Mouse (Mus musculus) CD4-positive, CD25-positive, alpha-beta regulatory T cell, adult 4 months (primary cell): ENCODE results near the gene Col19a1. TPM values are rescaled to one million over a fixed set of nuclear protein-coding genes. Genes with fewer than 3 reads are reported as not detected.

ENCODE experiments used
- ATAC-seq: one replicate; pipeline ENCODE4 v1.8.0; 2017
- polyA plus RNA-seq, 2 experiments: library from polyadenylated mRNA; unstranded; fragments of 100-300 nt; shearing (Covaris generic); gene quantifications; one replicate each; pipeline ENCODE4 v1.2.1; 2017

Col19a1 gene
- polyA plus RNA-seq, 2 experiments from 2014 or later: not detected

DNA sequence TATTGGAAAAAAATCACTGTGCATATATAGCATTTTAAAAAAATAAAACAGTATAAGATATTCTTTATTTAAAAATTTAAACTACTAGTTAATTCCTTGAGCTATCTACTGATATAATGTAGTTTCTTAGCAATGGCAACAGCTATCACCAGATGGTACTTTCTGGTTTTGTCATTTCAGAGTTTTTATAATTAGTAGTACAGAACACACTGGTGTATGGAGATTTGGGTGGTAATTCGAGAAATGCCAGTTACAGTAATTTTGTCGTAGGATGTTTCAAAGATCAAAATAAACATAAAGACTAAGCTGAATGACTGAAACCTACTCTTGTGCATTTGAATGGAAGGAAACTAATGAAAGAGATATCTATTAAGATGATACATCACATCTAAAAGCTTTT is 129.3 kb downstream of the Col19a1 start:
- no peak for ATAC-seq

DNA sequence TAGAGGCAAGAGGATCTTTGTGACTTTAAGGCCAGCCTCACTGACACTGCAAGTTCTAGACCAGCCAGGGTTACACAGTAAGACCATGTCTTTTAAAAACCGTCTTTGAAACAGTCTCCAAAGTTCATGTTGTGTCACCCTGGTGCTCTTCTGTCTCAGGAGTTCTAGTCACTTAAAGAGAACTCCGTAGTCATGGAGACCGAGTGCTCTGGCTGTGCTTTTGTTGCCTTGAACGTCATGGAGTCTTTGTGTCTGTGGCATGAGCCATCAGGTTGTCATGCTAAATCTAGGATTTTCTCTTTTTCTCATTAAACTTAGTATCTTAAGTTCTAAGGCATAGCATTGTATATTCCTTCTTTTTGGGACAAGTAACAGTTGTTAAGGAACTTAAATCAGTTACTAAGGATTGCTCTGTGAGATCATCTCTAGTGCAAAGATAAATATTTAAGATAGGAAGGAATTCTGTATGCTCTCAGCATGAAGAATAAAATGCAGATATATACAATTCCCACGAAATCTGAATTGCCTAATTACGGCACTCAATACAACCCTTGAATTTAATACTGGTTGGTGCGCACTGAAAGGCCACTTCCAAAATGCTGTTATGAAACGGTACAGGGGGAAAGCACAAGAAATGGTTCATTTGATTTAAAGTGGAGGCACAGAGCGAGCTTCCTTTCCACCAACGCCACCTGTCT is 134.6 kb downstream of the Col19a1 start:
- ATAC-seq: no peak

DNA sequence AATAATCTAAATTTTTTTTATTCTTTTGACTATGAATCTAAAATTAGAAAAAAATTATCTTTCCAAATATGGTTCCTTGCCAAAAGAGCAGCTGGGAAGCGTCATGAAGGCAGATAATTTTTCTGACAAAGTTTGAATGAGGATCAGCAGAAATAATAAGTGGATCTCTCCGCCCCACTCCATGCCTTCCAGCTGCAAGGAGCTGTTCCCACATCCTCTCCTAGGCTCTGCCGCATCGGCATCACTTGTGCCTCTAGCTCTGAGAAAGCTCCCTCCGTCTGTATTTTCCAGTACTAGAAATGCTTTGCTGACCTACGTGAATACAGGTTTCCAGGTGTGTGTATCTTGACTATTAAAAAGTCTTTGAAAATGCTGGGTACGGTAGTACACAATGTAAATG is 135.1 kb downstream of the Col19a1 start:
- ATAC-seq: no peak

DNA sequence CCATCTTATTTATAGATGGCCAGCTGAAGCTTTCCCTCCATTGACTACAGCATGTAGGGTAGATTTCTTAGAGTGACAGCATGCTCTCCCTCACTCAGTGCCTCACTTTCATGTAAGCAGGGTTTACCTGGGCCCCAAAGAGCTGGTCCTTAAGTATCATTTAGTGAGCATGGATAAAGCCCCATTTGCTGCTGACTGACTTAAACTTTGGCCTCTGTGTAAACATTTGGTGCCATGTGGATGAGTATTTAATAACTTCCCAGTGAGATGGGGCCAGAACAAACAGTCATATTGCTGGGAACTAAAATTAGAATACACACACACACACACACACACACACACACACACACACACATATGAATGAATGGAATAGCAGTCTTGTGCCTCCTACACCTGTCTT is 149.8 kb downstream of the Col19a1 start:
- ATAC-seq: no peak

DNA sequence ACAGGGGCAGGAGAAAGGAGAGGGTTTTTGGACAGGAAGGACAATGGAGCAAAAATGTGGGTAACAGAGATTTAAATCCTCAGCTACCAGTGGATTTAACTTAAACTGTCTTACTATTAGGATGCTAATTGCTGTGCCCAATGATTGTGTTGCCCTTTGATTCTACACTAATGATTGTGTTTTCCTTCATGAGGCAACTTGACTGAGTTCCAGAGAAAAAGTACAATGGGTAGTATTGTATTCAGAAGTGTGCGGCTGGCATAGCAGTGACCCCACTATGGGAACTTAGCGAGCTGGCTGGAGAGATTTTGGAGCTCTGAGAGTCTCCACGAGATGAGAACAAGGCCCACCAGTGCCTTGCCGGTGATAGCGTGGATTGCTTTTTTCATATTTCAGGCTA is 159.0 kb downstream of the Col19a1 start:
- no peak for ATAC-seq

DNA sequence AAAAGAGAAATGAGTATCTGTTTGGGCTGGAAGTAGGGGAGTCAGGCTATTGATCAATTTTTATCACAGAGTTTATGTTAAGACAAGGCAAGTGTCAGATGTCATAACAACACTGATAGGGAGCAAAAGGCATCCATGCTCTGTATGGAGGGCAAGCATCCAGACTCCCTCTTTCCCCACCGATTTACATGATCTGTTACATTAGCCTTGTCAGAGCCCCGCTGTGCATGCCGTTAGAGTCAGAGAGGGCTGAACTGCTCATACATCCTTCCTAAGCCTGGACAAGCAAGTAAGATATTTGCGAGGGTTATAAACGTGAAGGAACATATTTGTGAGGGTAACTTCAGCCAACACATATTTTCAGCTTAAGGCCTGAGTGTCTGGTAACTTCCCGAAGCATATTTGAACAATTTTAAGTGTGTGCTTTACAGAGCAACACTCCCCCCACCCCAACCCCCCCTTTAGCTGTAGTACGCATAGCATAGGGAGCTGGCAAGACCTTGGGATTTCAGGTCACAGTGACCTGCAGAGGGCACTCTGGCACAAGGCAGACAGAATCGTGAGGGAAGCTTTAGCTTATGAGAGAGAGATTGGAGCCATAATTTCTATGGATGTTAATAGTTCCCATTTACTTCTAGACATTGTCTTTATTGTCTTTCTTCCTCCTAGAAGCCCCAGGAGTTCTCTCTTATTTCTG is 209.0 kb downstream of the Col19a1 start:
- no peak for ATAC-seq

DNA sequence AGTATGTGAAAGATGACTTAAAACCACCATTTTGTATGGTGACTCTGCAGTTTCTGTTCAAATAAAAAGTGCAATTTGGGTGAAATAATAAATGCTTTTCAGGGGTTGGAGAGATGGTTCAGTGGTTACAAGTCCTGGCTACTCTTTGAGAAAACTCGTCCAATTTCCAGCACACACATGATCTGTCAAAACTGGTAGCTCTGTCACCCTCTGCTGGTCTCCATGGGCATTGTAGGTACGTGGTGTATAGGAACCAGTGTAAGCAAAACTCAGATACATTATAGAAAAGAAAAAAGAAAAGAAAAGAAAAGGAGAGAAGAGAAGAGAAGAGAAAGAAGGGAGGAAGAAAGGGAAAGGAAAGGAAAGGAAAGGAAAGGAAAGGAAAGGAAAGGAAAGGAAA is 212.4 kb downstream of the Col19a1 start:
- no peak for ATAC-seq

DNA sequence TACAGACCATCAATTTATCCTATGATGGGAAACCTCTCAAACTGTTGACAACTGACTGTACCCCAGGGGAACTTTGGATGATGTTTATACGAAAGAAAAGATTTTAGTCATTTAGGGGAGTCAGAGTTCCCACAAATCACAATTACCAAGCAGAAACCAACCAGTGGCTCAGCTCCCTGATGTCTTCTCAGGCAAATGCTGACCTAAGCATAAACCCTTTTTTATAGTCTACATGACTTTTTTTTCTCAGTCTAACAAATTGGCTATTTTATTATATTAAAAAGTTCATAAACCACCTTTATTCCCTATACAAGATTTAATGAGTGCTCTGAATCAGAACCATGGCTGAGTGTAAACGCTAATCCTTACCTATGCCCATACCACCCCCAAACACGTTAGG is 213.6 kb downstream of the Col19a1 start:
- ATAC-seq: no peak

DNA sequence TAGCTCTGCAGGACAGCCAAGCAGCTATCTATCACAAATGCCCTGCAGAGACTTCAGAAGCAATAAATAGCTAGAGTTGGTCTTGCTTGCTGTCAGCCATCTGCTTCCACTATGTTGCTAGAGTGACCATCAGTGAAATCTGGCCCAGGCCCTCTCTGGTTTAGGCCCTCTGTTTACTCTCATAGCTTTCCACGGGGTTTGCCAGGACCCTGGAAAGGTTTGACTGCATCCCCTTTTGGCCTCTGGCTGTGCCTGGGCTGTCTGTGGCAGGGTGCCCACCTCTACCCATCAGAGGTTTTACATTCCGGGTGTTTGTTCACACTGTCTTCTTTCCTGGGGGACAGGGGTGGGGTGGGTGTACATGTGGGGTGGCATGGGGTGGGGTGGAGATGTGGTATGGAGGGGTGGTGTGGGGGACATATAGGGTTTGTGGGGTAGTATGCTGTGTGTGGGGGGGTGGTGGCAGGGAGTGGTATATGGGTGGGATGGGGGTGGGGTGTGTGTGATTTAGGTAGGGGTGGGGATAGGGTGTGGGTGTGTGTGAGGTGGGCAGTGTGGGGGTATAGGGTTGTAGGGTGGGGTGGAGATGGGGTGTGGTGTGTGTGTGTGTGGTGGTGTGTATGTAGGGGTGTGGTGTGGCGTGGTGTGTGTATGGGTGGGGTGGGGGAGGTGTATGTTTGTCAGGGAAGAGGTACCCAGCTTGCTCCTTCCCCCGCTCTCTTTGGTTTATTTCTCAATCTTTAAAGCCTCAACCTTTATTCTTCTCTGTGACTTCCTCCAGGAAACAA is 214.6 kb downstream of the Col19a1 start:
- no peak for ATAC-seq

DNA sequence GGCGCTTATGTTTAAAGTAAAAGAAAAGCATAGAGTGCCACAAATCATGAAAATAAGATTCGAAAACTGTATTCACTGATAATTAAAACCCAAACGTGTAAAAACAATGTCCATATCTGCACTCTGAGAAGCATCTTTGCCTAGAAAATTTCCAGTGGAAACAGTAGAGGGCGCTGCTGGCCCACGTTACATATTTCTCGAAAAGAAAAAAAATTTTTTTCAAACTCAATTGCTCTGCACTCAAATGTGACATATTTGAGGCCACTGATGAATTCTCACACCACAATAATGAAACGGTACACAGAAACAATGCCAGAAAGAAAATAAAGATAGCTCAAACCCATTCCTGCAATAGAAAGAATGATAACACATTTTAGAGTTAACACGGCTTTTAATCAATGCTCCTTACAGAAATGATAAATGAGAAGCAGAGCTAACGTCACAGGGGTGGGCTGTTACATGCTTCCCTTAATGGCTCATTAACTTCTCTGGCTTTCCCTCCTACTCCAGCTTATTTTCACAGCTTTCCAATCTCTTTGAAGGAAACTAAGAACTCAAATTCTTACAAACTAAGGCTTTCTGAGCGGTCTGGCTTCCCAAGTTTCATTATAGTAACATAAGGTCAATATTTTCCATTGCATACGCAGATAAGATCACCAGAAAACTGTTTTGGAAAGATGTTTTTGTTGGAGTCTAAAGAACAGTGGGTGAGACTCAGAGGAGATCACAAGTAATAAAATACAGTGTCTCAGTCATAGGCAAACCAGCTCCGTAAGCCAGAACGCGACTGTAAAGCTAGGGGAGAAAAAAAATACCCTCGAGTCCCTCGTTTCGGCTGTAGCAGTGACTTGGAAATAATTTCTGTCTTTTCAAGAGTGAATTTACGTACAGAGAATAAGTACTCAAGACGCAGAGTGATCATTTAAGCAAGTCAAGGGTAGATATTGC is 219.4 kb downstream of the Col19a1 start:
- ATAC-seq: no peak

DNA sequence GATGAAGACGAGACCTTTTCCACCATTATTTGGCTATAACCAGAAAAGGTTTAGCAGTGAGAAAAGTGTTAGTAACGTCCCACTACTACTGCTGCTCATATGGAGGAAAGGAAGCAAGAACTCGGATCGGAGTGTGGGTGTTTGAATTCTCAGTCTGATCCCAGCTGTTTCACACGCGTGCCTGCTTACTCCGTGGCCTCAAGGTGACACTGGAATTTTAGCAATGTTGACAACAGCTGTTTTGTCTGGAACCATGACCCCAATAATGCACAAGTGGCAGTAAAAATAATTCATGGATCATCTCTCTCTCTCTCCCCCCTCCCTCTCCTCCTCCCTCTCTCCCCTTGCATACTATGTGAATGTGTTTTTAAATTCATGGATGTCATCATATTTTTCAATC is 222.5 kb downstream of the Col19a1 start:
- no peak for ATAC-seq

DNA sequence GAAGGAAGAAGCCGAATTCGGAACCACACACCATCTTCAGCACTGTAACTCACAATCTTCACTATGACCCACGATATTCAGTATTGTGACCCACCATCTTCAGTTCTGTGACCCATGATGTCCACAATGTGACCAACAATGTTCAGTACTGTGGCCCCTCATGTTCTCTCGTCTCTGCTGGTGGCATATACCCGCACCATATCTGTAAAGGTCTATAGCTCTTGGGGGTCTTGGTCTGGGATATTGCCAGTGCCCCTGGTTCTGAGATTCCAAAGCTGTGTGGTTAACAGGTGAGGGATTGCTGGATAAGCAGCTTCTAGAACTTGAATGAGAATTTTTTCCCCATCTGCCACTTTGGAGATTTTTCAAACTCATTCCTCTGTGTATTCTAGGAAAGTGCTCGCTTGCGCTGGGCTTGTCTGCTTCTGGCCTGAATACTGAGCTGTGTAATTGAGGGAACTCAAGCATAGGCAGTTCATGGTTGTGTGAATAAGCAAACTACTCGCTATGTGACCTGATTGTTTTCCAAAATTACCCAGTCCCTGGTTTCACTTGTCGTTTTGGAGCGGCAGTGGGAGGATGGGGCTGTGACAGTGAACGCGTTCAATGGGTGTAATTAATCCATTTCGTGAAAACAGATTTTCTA is 225.2 kb downstream of the Col19a1 start:
- ATAC-seq: no peak

DNA sequence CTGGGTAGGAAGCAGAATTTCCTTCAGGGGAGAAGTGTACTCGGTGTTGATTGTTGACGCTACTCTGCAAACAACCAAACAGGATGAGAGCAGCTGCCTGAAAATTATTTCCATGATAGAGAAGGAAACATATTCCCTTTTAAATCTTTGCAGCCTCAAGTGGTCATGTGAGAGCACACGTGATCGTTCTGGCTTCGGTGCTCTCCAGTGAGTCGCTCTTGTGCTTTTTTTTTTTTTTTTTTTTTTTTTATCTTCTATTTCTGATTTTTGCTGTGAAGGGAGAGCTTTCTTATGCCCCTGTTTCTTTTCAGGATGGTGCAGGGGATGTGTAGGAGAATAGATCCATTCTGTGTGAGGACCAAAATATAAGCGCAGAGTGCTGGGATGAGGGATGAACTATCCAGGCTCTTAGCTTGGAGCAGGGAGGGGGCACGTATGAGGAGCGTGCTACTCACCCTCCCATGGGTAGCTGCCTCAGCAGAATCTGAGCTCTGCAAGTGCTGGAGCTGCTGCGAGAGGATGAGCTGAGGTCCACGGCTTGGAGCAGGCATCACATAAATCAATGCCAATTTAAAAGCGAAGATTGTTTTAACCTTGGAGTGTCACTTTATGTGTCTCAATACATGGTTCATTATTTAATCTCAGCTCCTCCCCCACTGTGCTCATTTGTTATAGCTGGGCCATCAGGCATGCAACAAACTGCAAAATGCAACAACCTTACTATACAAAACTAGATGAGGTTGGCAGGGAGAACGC is 237.6 kb downstream of the Col19a1 start:
- ATAC-seq: no peak

DNA sequence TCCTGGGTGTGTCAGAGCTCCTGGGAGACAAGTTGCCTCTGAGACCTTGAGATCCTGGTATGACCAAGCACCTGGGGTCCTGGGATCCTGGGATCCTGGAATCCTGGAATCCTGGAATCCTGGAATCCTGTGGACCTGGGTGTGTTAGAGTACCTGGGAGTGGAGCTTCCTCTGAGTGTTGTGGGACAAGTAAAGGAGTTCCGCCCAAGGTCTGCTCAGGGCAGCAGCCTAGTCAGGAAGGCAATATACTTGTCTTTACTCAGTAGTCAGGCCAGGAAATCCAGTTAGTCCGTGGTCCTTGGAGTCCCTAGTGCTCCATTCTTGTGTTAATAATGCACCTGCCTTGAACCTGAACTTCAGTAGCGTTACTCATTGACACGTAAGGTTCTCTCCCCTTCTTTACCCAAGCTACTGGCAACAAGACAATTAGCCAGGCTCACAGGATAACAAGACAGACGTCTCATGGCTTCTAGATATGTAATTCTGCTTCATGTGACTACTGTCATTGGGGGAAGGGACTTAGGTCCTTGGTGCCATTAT is 239.6 kb downstream of the Col19a1 start:
- no peak for ATAC-seq

DNA sequence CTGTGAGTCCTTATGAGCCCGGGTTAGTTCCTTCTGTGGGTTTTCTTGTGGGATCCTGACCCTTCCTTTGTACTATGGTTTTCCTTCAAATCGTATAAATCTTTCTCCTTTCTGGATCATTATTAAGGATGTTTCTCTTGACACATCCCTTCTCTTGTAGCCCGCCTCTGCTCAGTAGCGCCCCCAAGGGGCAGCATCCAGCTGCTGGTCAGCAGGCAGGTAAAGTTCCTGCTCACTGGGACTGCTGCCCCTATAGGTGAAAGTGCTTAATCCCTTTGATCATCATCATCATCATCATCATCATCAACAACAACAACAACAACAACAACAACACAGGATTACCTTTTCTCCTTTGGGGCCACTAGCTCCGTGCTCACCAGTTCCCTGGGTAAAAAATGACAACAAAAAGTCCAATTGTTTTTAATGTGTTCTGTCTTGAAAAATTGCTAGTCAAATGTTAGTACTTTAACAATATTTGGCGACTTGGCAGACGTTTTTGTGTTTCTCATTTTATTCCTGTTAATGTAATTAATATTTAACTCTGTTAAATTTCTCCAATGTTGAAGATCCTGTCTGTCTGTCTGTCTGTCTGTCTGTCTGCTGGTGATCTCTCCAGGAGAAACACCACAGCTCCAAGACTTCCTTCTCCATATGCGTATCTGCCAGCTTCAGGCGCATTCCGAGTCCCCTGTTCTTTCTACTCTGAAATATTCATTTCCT is 249.6 kb downstream of the Col19a1 start:
- no peak for ATAC-seq

DNA sequence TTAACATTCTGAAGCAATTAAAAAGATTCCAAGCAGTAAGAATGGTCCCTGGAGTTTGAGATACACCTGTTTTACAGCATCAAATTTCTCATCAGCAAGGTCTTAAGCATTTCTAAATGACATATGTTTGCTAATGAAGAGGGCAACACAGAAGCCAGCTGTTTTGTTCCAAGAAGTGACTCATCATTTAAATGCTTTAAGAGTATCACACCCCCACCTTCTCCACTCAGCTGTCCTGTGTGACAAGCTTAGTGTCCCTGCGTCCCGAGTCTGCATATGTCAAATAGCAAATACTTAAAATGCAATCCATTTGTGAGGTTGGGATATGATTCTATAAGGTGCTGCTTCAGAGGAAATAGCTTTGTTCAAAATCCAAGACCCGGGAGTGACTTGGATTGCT is 251.2 kb downstream of the Col19a1 start:
- no peak for ATAC-seq

DNA sequence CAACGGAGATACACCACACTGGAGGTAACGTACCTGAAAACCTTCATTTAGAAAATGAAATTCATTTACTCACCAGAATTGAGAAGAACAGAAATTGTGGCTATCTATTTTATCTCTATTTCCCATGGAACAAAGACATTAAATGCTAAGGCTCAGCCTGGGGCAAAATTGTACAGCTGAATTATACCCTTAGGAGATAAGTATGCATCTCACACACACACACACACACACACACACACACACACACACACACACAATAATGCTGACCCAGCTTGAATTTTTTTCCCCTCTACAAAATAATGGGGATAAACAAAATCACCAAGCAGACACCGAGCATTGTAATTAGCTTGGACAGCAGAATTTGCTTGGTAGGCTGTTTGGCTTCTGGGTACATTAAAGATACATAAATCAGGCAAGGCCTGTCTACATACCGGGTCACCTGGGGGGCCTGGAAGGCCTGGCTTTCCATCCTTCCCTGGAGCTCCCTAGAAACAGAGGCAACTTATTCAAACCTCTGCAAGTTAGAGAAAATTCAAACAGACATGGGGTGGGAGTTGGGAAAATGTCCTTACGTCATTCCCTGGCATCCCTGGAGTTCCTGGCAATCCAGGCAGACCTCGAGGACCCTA is 270.2 kb downstream of the Col19a1 start:
- no peak for ATAC-seq

DNA sequence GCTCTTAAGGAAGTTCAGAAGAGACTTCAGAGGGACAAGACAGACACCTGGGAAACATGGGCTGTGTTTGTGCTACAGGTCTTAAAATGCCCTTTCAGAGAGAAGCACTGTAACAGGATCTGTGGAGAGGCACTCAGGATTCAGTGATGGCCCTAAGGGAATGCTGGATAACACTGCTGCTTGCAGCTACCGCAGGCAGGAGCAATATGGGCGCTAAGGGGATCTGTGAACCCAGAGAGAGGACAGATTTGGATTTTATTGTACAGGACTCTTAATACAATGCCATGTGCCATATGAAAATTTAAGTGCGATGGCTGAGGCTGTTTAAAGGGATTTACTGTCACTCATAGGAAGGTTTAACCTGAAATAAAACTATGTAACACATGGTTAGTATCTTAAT is 270.8 kb downstream of the Col19a1 start:
- no peak for ATAC-seq

DNA sequence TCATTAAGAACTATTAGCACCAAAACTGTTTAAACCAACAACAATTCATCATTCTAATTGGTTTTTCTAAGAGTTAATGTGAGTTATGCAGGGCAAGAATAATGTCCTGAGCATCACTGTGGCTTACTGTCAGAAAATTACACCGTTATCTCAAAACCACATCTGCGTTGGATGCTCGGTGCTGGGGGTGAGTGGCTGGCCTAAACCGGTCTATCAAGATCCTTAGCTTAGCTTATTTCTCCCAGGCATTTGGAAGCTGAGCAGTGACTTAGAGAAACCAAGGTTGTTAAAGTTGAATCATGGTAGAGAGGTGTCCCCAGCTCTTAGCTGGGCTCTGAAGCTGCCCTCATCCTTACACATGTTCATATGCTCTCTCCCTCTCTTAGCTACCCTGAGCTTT is 276.4 kb downstream of the Col19a1 start:
- ATAC-seq: no peak

DNA sequence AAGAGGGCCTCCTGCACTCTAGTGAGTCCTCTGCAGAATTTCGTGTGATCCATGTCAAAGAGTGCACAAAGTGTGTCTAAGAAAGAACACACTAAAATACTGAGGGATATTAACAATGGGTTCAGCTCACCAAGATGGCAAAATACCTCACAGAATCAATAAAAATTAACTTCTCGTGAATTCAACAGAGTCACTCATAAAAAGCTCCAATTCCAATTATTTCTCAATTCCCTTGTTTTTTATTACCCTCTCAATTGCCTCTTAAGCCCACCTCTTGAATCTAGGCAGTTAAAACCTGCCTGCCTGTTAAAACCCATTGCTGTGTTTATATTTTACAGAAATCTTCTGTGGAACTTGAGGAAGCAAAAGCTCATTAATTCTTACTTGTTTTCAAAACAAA is 277.1 kb downstream of the Col19a1 start:
- ATAC-seq: no peak
